Comparison of ENCODE assay signal across 14 mouse cellular contexts in genomic region chr4:144886460-144886859, GRCm38 (mm10). TPM values are rescaled to one million over a fixed set of nuclear protein-coding genes. Genes with fewer than 3 reads are reported as not detected.
DNase-seq lines count a peak whose midpoint lies in the region; ATAC-seq and TF ChIP-seq lines count a peak whose summit lies in the region.
"Had no signal": no experiment of that assay in that cellular context is flagged by ENCODE, and none has a peak within 500 bp of the region (broad histone marks: within the 10 kb centered on the region; RNA-seq: fewer than 3 reads in every experiment).

No protein-coding gene starts in this region.

- no peaks in the 10 kb centered on the region for H3K36me3 ChIP-seq in forebrain, embryonic 14.5 days (ENCODE audit: control insufficient read depth, insufficient read depth, low read length)
- no peaks in the 10 kb centered on the region for H3K36me3 ChIP-seq in forebrain, embryonic 12.5 days (replicated peaks)
- no peaks in the 10 kb centered on the region for H3K36me3 ChIP-seq in midbrain, embryonic 16.5 days (ENCODE audit: control insufficient read depth, insufficient read depth, low read length)
- H3K36me3 ChIP-seq: embryonic facial prominence, embryonic 12.5 days; kidney, embryonic 15.5 days; liver, embryonic 15.5 days had no signal

- WGBS in forebrain, embryonic 14.5 days, result 24% methylated on average over 6 of the region's 6 CpGs
- WGBS in forebrain, embryonic 12.5 days, result 55% methylated on average over 6 of the region's 6 CpGs
- WGBS in midbrain, embryonic 16.5 days, result 51% methylated on average over 6 of the region's 6 CpGs

- intact Hi-C loops in left cerebral cortex, postnatal 4 days (cut with DNase I), result no loop called here

- no peak overlapping the region for H3K4me3 ChIP-seq in forebrain, embryonic 14.5 days (ENCODE audit: low read depth, low read length)
- H3K4me3 ChIP-seq in forebrain, embryonic 12.5 days (replicated peaks), result no peak overlapping the region
- no peak overlapping the region for H3K4me3 ChIP-seq in midbrain, embryonic 16.5 days (ENCODE audit: low read depth, low read length)
- H3K4me3 ChIP-seq: embryonic facial prominence, embryonic 12.5 days; kidney, embryonic 15.5 days; liver, embryonic 15.5 days had no signal

- no peak overlapping the region for H3K27ac ChIP-seq in forebrain, embryonic 14.5 days (ENCODE audit: low read depth, low read length)
- H3K27ac ChIP-seq in forebrain, embryonic 12.5 days, result no peak overlapping the region
- H3K27ac ChIP-seq in midbrain, embryonic 16.5 days (ENCODE audit: low read length), result no peak overlapping the region
- H3K27ac ChIP-seq: embryonic facial prominence, embryonic 12.5 days; kidney, embryonic 15.5 days; liver, embryonic 15.5 days had no signal

- ATAC-seq in forebrain, embryonic 14.5 days, result peak; percentile 38
- no peak for ATAC-seq in forebrain, embryonic 12.5 days (ENCODE audit: low FRiP score)
- peak; percentile 16; the same call in 1 of the 2 replicates for ATAC-seq in midbrain, embryonic 16.5 days
- ATAC-seq: activated CD4-positive, CD25-positive, alpha-beta regulatory T cell, adult 4 months; inflammation-experienced regulatory T-cells, adult 6 months had no signal

- DNase-seq in forebrain, embryonic 14.5 days (ENCODE audit: low spot score), result peak; percentile 83
- DNase-seq in left cerebral cortex, postnatal 4 days, result peak; percentile 89
- no peak for DNase-seq in left cerebral cortex, adult 11 months (ENCODE audit: low spot score)
- peak; percentile 91 for DNase-seq in brain, embryonic 14.5 days (ENCODE audit: low read depth)
- no peak for DNase-seq in kidney, postnatal 10 days
- DNase-seq: lung, postnatal 36 days; thymus, adult 2 months had no signal

- no peak for TF ChIP-seq CTCF in brain, embryonic 14.5 days (IDR thresholded peaks at IDR 0.05; ENCODE audit: borderline replicate concordance, extremely low read depth, insufficient read depth, insufficient read length)

- no peaks in the 10 kb centered on the region for H3K9me3 ChIP-seq in forebrain, embryonic 14.5 days (replicated peaks; ENCODE audit: control insufficient read depth, low read length)
- 0 out of 2 replicates have a peak, but pooled peaks cover under 1% of the 10 kb centered on the region for H3K9me3 ChIP-seq in forebrain, embryonic 12.5 days
- no peaks in the 10 kb centered on the region for H3K9me3 ChIP-seq in midbrain, embryonic 16.5 days (replicated peaks; ENCODE audit: control insufficient read depth, low read length, poor library complexity, severe bottlenecking)
- H3K9me3 ChIP-seq: embryonic facial prominence, embryonic 12.5 days; liver, embryonic 15.5 days had no signal

- TF ChIP-seq POLR2A in brain, embryonic 14.5 days (IDR thresholded peaks at IDR 0.05; ENCODE audit: borderline replicate concordance, extremely low read depth, insufficient read depth, insufficient read length, poor library complexity, severe bottlenecking), result no peak

- peaks cover 5% of the 10 kb centered on the region; the same call in 1 of the 2 replicates for H3K27me3 ChIP-seq in forebrain, embryonic 14.5 days (replicated peaks; ENCODE audit: control insufficient read depth, insufficient read depth, low read length)
- peaks cover 9% of the 10 kb centered on the region for H3K27me3 ChIP-seq in forebrain, embryonic 12.5 days
- H3K27me3 ChIP-seq in midbrain, embryonic 16.5 days (ENCODE audit: control insufficient read depth, insufficient read depth, low read depth, low read length), result no peaks in the 10 kb centered on the region
- H3K27me3 ChIP-seq: embryonic facial prominence, embryonic 12.5 days; kidney, embryonic 15.5 days had no signal

- no peak overlapping the region for H3K4me2 ChIP-seq in forebrain, embryonic 14.5 days (ENCODE audit: low read length)
- H3K4me2 ChIP-seq in forebrain, embryonic 12.5 days, result no peak overlapping the region
- no peak overlapping the region for H3K4me2 ChIP-seq in midbrain, embryonic 16.5 days (ENCODE audit: low read length)
- H3K4me2 ChIP-seq: embryonic facial prominence, embryonic 12.5 days; kidney, embryonic 15.5 days; liver, embryonic 15.5 days had no signal

- no peak overlapping the region for H3K9ac ChIP-seq in forebrain, embryonic 14.5 days (ENCODE audit: low read length)
- no peak overlapping the region for H3K9ac ChIP-seq in forebrain, embryonic 12.5 days
- H3K9ac ChIP-seq in midbrain, embryonic 16.5 days (ENCODE audit: low read depth, low read length), result no peak overlapping the region
- H3K9ac ChIP-seq: embryonic facial prominence, embryonic 12.5 days; kidney, embryonic 15.5 days; liver, embryonic 15.5 days had no signal

- peaks cover 7% of the 10 kb centered on the region for H3K4me1 ChIP-seq in forebrain, embryonic 14.5 days (ENCODE audit: control insufficient read depth, insufficient read depth, low read length)
- peaks cover 4% of the 10 kb centered on the region; the same call in 1 of the 2 replicates for H3K4me1 ChIP-seq in forebrain, embryonic 12.5 days
- H3K4me1 ChIP-seq in midbrain, embryonic 16.5 days (ENCODE audit: control insufficient read depth, insufficient read depth, low read length), result no peaks in the 10 kb centered on the region

RNA-seq across cellular contexts. Expression of gene Dhrs3, which starts 6.2 kb away (rescaled TPM):
- polyA plus RNA-seq in forebrain, embryonic 14.5 days (2014; fragmentation: Nextera tagmentation; extraction: Ambion mirVana), result 16.1 and 25.8 TPM in 2 replicates
- polyA plus RNA-seq in forebrain, embryonic 12.5 days (2016; fragmentation: Nextera tagmentation; extraction: Ambion mirVana), result 6.7 and 7.7 TPM in 2 replicates
- total RNA-seq in left cerebral cortex, postnatal 4 days (2021), result 10 to 100 TPM; 16.4 to 22.8 TPM
- polyA plus RNA-seq in brain, embryonic 14.5 days (2012; rRNA removed), result 12.2 and 20.0 TPM in 2 replicates
- 27.4 and 41.6 TPM in 2 replicates for polyA plus RNA-seq in midbrain, embryonic 16.5 days (2015; fragmentation: Nextera tagmentation; extraction: Ambion mirVana)

Comparison
In these comparisons a context has a peak if more than half of its experiments do, and no peak if none do; other contexts are left out.
1. DNase-seq: peak in forebrain, embryonic 14.5 days (single experiment), left cerebral cortex, postnatal 4 days (single experiment) and brain, embryonic 14.5 days (single experiment); none in left cerebral cortex, adult 11 months (single experiment) and kidney, postnatal 10 days (single experiment).